Mouse (Mus musculus) midbrain, embryonic 12.5 days (tissue): ENCODE results near the gene Gm5169. TPM values are rescaled to one million over a fixed set of nuclear protein-coding genes. Genes with fewer than 3 reads are reported as not detected.
"Not testable (repeated sequence)": the region's sequence is repeated elsewhere in the genome, so short reads cannot be mapped to it uniquely, and the experiment has no call there.

Experiments used
- ATAC-seq: fragments of 200-750 bp; cut with Nextera tagmentation; 2 replicates; pipeline ENCODE4 v1.8.0; 2017; ENCODE audit warnings: low read depth, moderate TSS enrichment, moderate library complexity; ENCODE audit not compliant: low FRiP score
- H3K27ac ChIP-seq: fragments of 300-500 bp; sonication (generic); replicated peaks from 2 replicates; pipeline ENCODE4 v1.5.1; 2016; ENCODE audit warnings: mild to moderate bottlenecking
- H3K27me3 ChIP-seq: fragments of 300-500 bp; sonication (generic); 2 replicates; pipeline ENCODE4 v1.6.1; 2016; ENCODE audit warnings: mild to moderate bottlenecking
- H3K36me3 ChIP-seq: fragments of 300-500 bp; sonication (generic); 2 replicates; pipeline ENCODE4 v1.6.1; 2016
- H3K4me1 ChIP-seq: fragments of 300-500 bp; sonication (generic); 2 replicates; pipeline ENCODE4 v1.6.1; 2016
- H3K4me2 ChIP-seq: fragments of 300-500 bp; sonication (generic); replicated peaks from 2 replicates; pipeline ENCODE4 v1.6.1; 2016; ENCODE audit warnings: mild to moderate bottlenecking, moderate library complexity
- H3K4me3 ChIP-seq: fragments of 300-500 bp; sonication (generic); 2 replicates; pipeline ENCODE4 v1.5.1; 2016; ENCODE audit warnings: mild to moderate bottlenecking
- H3K9ac ChIP-seq: fragments of 300-500 bp; sonication (generic); replicated peaks from 2 replicates; pipeline ENCODE4 v1.6.1; 2016; ENCODE audit warnings: mild to moderate bottlenecking, moderate library complexity
- H3K9me3 ChIP-seq: fragments of 300-500 bp; sonication (generic); 2 replicates; pipeline ENCODE4 v1.6.1; 2016; ENCODE audit warnings: mild to moderate bottlenecking
- WGBS: fragments of 180-500 bp; shearing (Covaris S2); methylation state at CpG from one replicate; pipeline ENCODE4 v1.1.7; 2016; 5-methylcytosine and 5-hydroxymethylcytosine counted together
- polyA plus RNA-seq: library from polyadenylated mRNA; unstranded; fragments of >200 nt; fragmentation: Nextera tagmentation; extraction: Ambion mirVana; gene quantifications from 2 replicates; pipeline ENCODE4 v1.2.1, GENCODE M21; 2016

The Gm5169 gene
- polyA plus RNA-seq, result not detected in 2 replicates

- WGBS, result 89% methylated on average over 1 of the region's 6 CpGs
- ATAC-seq, H3K4me3 ChIP-seq, H3K9ac ChIP-seq, H3K9me3 ChIP-seq, H3K36me3 ChIP-seq, H3K27ac ChIP-seq, H3K27me3 ChIP-seq, H3K4me1 ChIP-seq, H3K4me2 ChIP-seq: not testable (repeated sequence)
Observed at GRCm38 (mm10) chrX:25301355-25301754, at the start of gene Gm5169. Gm5169 (minus strand) TSS chrX:25301455.

DNA sequence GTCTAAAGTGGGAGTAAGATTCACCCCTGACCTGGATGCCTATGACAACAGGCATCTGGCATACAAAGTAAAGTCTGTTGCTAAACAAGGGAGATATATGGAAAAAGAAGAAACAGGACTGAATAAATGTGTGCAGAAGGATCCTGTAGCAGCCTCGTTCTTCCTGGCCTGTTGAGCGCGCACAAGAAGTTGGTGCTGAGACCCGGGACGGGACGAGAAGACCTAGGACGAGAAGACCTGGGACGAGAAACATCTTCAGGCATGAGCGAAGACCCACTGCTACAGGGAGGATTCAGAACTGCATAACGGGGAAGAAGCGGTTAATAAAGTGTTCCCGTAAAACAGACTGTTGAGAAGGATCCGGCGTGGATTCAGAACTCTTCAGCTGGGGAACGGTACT lies 46.2 kb upstream of the Gm5169 start:
- not testable (repeated sequence) for ATAC-seq, H3K9ac ChIP-seq, H3K4me1 ChIP-seq, H3K9me3 ChIP-seq, H3K4me3 ChIP-seq, H3K27me3 ChIP-seq, H3K36me3 ChIP-seq, H3K27ac ChIP-seq, H3K4me2 ChIP-seq
- 94% methylated on average over 13 of the region's 15 CpGs for WGBS
